Mouse (Mus musculus) liver, adult (tissue): ENCODE results near the gene Krtap19-5.

ENCODE experiments used
- GATA4 ChIP-seq: IDR thresholded peaks from 2 replicates; pipeline ENCODE4 v1.6.1; 2014; ENCODE audit warnings: mild to moderate bottlenecking, low read length; ENCODE audit not compliant: insufficient replicate concordance

Krtap19-5 gene

GRCm38 (mm10) chr16:88896357-88896756, at the start of gene Krtap19-5:
Gene Krtap19-5, minus strand, starts transcription at chr16:88896457.
- no peak for TF ChIP-seq GATA4

GRCm38 (mm10) chr16:88941106-88941505, 44.8 kb upstream of the Krtap19-5 start:
- TF ChIP-seq GATA4: no peak

- no peak for TF ChIP-seq GATA4
Observed at GRCm38 (mm10) chr16:88938252-88938651, 42.0 kb upstream of the Krtap19-5 start.

- no peak for TF ChIP-seq GATA4
Observed at GRCm38 (mm10) chr16:88932165-88932564, 35.9 kb upstream of the Krtap19-5 start, which contains the start of gene Krtap19-9b. Gene Krtap19-9b, minus strand, starts transcription at chr16:88932265.

GRCm38 (mm10) chr16:88886870-88887269, 9.4 kb downstream of the Krtap19-5 start:
- TF ChIP-seq GATA4: no peak

- TF ChIP-seq GATA4: no peak
Observed at GRCm38 (mm10) chr16:88884989-88885388, 11.3 kb downstream of the Krtap19-5 start, which contains the start of gene Krtap19-4. Gene Krtap19-4, minus strand, starts transcription at chr16:88885089.

GRCm38 (mm10) chr16:88877938-88878337, 18.3 kb downstream of the Krtap19-5 start, which contains the start of gene Krtap19-3:
Gene Krtap19-3, minus strand, starts transcription at chr16:88878038.
- no peak for TF ChIP-seq GATA4

- TF ChIP-seq GATA4: no peak
Observed at GRCm38 (mm10) chr16:88874169-88874568, 22.1 kb downstream of the Krtap19-5 start, which contains the start of gene Krtap19-2. Gene Krtap19-2, minus strand, starts transcription at chr16:88874269.

GRCm38 (mm10) chr16:88869311-88869710, 26.9 kb downstream of the Krtap19-5 start, which contains the start of gene Krtap19-1:
Gene Krtap19-1, minus strand, starts transcription at chr16:88869411.
- TF ChIP-seq GATA4: no peak

- TF ChIP-seq GATA4: no peak
Observed at GRCm38 (mm10) chr16:88864887-88865407, 31.3 kb downstream of the Krtap19-5 start.

- TF ChIP-seq GATA4: no peak
Observed at GRCm38 (mm10) chr16:88851450-88851849, 44.8 kb downstream of the Krtap19-5 start.

GRCm38 (mm10) chr16:88848558-88848957, 47.7 kb downstream of the Krtap19-5 start:
- no peak for TF ChIP-seq GATA4

GRCm38 (mm10) chr16:88847363-88847762, 48.9 kb downstream of the Krtap19-5 start:
- no peak for TF ChIP-seq GATA4
